In the genomic region with DNA sequence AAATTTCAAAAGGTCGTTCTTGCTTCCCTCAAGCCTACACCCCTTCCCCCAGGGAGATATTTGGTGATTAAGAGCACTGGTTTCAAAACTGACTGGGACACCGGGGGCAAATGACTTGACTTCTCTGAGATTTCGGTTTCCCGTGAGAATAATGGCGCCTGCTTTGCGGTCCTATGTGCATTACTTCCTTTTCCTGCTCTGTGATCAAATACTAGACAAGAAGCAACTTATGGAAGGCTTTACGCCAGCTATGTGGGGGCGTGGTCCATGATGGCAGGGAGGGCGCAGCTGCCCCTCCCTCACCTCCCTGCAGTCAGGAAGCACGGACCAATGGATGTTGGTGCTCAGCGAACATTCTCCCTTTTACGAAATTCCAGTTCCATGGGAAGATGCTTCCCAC, we compare ENCODE assay signal across 9 mouse cellular contexts. TPM values are rescaled to one million over a fixed set of nuclear protein-coding genes. Genes with fewer than 3 reads are reported as not detected.
DNase-seq lines count a peak whose midpoint lies in the region; ATAC-seq and TF ChIP-seq lines count a peak whose summit lies in the region.
"Had no signal": no experiment of that assay in that cellular context is flagged by ENCODE, and none has a peak within 500 bp of the region (broad histone marks: within the 10 kb centered on the region; RNA-seq: fewer than 3 reads in every experiment).

No protein-coding gene starts in this region.

- H3K27me3 ChIP-seq in lung, embryonic 14.5 days (ENCODE audit: insufficient read depth, low read length): no peaks in the 10 kb centered on the region
- no peaks in the 10 kb centered on the region for H3K27me3 ChIP-seq in embryonic facial prominence, embryonic 10.5 days (replicated peaks; ENCODE audit: low read depth, poor library complexity, severe bottlenecking)
- no peaks in the 10 kb centered on the region for H3K27me3 ChIP-seq in limb, embryonic 10.5 days (ENCODE audit: low read depth, poor library complexity, severe bottlenecking)
- H3K27me3 ChIP-seq in small intestine, adult 2 months (ENCODE audit: control insufficient read depth, insufficient read depth, low read length): no peaks in the 10 kb centered on the region

- H3K27ac ChIP-seq in lung, embryonic 14.5 days (ENCODE audit: low read depth): no peak overlapping the region
- H3K27ac ChIP-seq in embryonic facial prominence, embryonic 10.5 days (replicated peaks): no peak overlapping the region
- H3K27ac ChIP-seq in limb, embryonic 10.5 days: no peak overlapping the region
- no peak overlapping the region for H3K27ac ChIP-seq in small intestine, adult 2 months (ENCODE audit: insufficient read depth, low read depth, low read length)

- no peak for TF ChIP-seq CTCF in lung, embryonic 14.5 days (IDR thresholded peaks at IDR 0.05; ENCODE audit: low read depth)
- no peak for TF ChIP-seq CTCF in small intestine, adult 2 months (IDR thresholded peaks at IDR 0.05; ENCODE audit: extremely low read depth, insufficient read length, insufficient replicate concordance, low read depth, low read length)

- 74% methylated on average over 12 of the region's 12 CpGs for WGBS in lung, embryonic 14.5 days
- 71% methylated on average over 12 of the region's 12 CpGs for WGBS in embryonic facial prominence, embryonic 10.5 days
- 72% methylated on average over 12 of the region's 12 CpGs for WGBS in limb, embryonic 10.5 days
- WGBS in small intestine, adult 2 months: 73% methylated on average over 12 of the region's 12 CpGs

- ATAC-seq in lung, embryonic 14.5 days (ENCODE audit: insufficient read depth): no peak

- H3K4me2 ChIP-seq in lung, embryonic 14.5 days: peak overlapping the region; percentile 46

- DNase-seq in lung, embryonic 14.5 days: no peak
- DNase-seq in lung, postnatal 10 days: no peak
- no peak for DNase-seq in embryonic facial prominence, embryonic 10.5 days (ENCODE audit: low spot score)
- no peak for DNase-seq in limb, embryonic 10.5 days (ENCODE audit: low spot score)
- DNase-seq in cerebellum, postnatal 36 days: no peak
- DNase-seq in layer of hippocampus, postnatal 14 days (ENCODE audit: low spot score in 2 of 2): no peak
- DNase-seq: cerebellum, adult 9-11 months had no signal

- no peak overlapping the region for H3K9ac ChIP-seq in lung, embryonic 14.5 days

- no peaks in the 10 kb centered on the region for H3K4me1 ChIP-seq in lung, embryonic 14.5 days (ENCODE audit: insufficient read depth)
- peaks cover 8% of the 10 kb centered on the region; the same call in 1 of the 2 replicates for H3K4me1 ChIP-seq in embryonic facial prominence, embryonic 10.5 days
- peaks cover 12% of the 10 kb centered on the region for H3K4me1 ChIP-seq in limb, embryonic 10.5 days
- no peaks in the 10 kb centered on the region for H3K4me1 ChIP-seq in small intestine, adult 2 months (ENCODE audit: control insufficient read depth, insufficient read depth, insufficient read length, low read length)

- no peaks in the 10 kb centered on the region for H3K36me3 ChIP-seq in lung, embryonic 14.5 days (ENCODE audit: insufficient read depth)
- no peaks in the 10 kb centered on the region for H3K36me3 ChIP-seq in embryonic facial prominence, embryonic 10.5 days (replicated peaks)
- no peaks in the 10 kb centered on the region for H3K36me3 ChIP-seq in limb, embryonic 10.5 days
- H3K36me3 ChIP-seq in small intestine, adult 2 months (ENCODE audit: control insufficient read depth, insufficient read depth, low read length): no peaks in the 10 kb centered on the region

- no peaks in the 10 kb centered on the region for H3K9me3 ChIP-seq in lung, embryonic 14.5 days (ENCODE audit: low read depth, low read length)
- no peaks in the 10 kb centered on the region for H3K9me3 ChIP-seq in embryonic facial prominence, embryonic 10.5 days
- H3K9me3 ChIP-seq in limb, embryonic 10.5 days (replicated peaks): no peaks in the 10 kb centered on the region

- no peak for TF ChIP-seq POLR2A in small intestine, adult 2 months (IDR thresholded peaks at IDR 0.05; ENCODE audit: low read depth, low read length)

- no peak overlapping the region for H3K4me3 ChIP-seq in lung, embryonic 14.5 days (ENCODE audit: low read depth, low read length)
- peak overlapping the region; percentile 25; the same call in 1 of the 2 replicates for H3K4me3 ChIP-seq in embryonic facial prominence, embryonic 10.5 days
- H3K4me3 ChIP-seq in limb, embryonic 10.5 days: peak overlapping the region; percentile 21; the same call in 1 of the 2 replicates
- peak overlapping the region; percentile 39; the same call in 1 of the 2 replicates for H3K4me3 ChIP-seq in small intestine, adult 2 months (ENCODE audit: low read depth, low read length)

RNA-seq across cellular contexts. Expression of a gene that starts 28.5 kb away (rescaled TPM):
- polyA plus RNA-seq in lung, embryonic 14.5 days (2014; fragmentation: Nextera tagmentation; extraction: Ambion mirVana): 1,824 and 2,015 TPM in 2 replicates
- 1,397 and 1,430 TPM in 2 replicates for polyA plus RNA-seq in embryonic facial prominence, embryonic 10.5 days (2016; fragmentation: Nextera tagmentation; extraction: Ambion mirVana)
- 1,295 and 1,533 TPM in 2 replicates for polyA plus RNA-seq in limb, embryonic 10.5 days (2016; fragmentation: Nextera tagmentation; extraction: Ambion mirVana)
- 1,257 and 1,611 TPM in 2 replicates for polyA plus RNA-seq in small intestine, adult 2 months (2012; rRNA removed)
- 1,000 to 10,000 TPM in 1 of 2 experiments, 100 to 1,000 TPM in 1; 998 to 1,003 TPM for total RNA-seq in layer of hippocampus, postnatal 14 days (2021)

RNA-seq across cellular contexts. Expression of a gene that starts 38.1 kb away (rescaled TPM):
- 29.8 and 30.9 TPM in 2 replicates for polyA plus RNA-seq in lung, embryonic 14.5 days (2014; fragmentation: Nextera tagmentation; extraction: Ambion mirVana)
- 29.4 and 31.2 TPM in 2 replicates for polyA plus RNA-seq in embryonic facial prominence, embryonic 10.5 days (2016; fragmentation: Nextera tagmentation; extraction: Ambion mirVana)
- 30.6 and 31.1 TPM in 2 replicates for polyA plus RNA-seq in limb, embryonic 10.5 days (2016; fragmentation: Nextera tagmentation; extraction: Ambion mirVana)
- polyA plus RNA-seq in small intestine, adult 2 months (2012; rRNA removed): 0.60 and 0.90 TPM in 2 replicates
- 1 to 10 TPM in 1 of 2 experiments, under 1 TPM in 1; 0.65 to 1.3 TPM for total RNA-seq in layer of hippocampus, postnatal 14 days (2021)
- total RNA-seq: left cerebral cortex, adult 18-20 months had no signal

RNA-seq across cellular contexts. Expression of a gene that starts 53.4 kb away (rescaled TPM):
- 591 and 633 TPM in 2 replicates for polyA plus RNA-seq in lung, embryonic 14.5 days (2014; fragmentation: Nextera tagmentation; extraction: Ambion mirVana)
- 553 and 593 TPM in 2 replicates for polyA plus RNA-seq in embryonic facial prominence, embryonic 10.5 days (2016; fragmentation: Nextera tagmentation; extraction: Ambion mirVana)
- polyA plus RNA-seq in limb, embryonic 10.5 days (2016; fragmentation: Nextera tagmentation; extraction: Ambion mirVana): 536 and 653 TPM in 2 replicates
- 59.3 and 66.4 TPM in 2 replicates for polyA plus RNA-seq in small intestine, adult 2 months (2012; rRNA removed)
- 100 to 1,000 TPM; 182 to 204 TPM for total RNA-seq in layer of hippocampus, postnatal 14 days (2021)

RNA-seq across cellular contexts. Expression of a gene that starts 53.5 kb away (rescaled TPM):
- 61.4 and 62.0 TPM in 2 replicates for polyA plus RNA-seq in lung, embryonic 14.5 days (2014; fragmentation: Nextera tagmentation; extraction: Ambion mirVana)
- 29.6 and 30.4 TPM in 2 replicates for polyA plus RNA-seq in embryonic facial prominence, embryonic 10.5 days (2016; fragmentation: Nextera tagmentation; extraction: Ambion mirVana)
- 35.4 and 37.9 TPM in 2 replicates for polyA plus RNA-seq in limb, embryonic 10.5 days (2016; fragmentation: Nextera tagmentation; extraction: Ambion mirVana)
- 19.1 and 20.6 TPM in 2 replicates for polyA plus RNA-seq in small intestine, adult 2 months (2012; rRNA removed)
- 10 to 100 TPM; 30.1 to 31.6 TPM for total RNA-seq in layer of hippocampus, postnatal 14 days (2021)

Comparison
In these comparisons a context has a peak if more than half of its experiments do, and no peak if none do; other contexts are left out.
1. RNA of a gene that starts 38.1 kb away (polyA plus RNA-seq): 29.4 to 31.2 TPM in embryonic facial prominence, embryonic 10.5 days, 29.8 to 30.9 TPM in lung, embryonic 14.5 days and 30.6 to 31.1 TPM in limb, embryonic 10.5 days; 0.60 to 0.90 TPM in small intestine, adult 2 months; every median in the first group is over 10 times any median in the second.